Mouse (Mus musculus) yolk sac, embryonic 10.5 days (tissue): Measurements from ENCODE around the gene Lonp2.
A peak's percentile ranks its signal among the peaks of the same experiment; 100 is the strongest.

Experiments
- DNase-seq: peaks from one replicate; pipeline ENCODE4 v3.0.0-alpha.2; 2017; ENCODE audit warnings: low spot score

Lonp2 gene

GRCm38 (mm10) chr8:86749842-86750241, 126.0 kb downstream of the Lonp2 start:
- DNase-seq = no peak

- DNase-seq = peak; percentile 27
Observed at GRCm38 (mm10) chr8:86756948-86757733, 133.3 kb downstream of the Lonp2 start.

- DNase-seq = no peak
Observed at GRCm38 (mm10) chr8:86758651-86759050, 134.8 kb downstream of the Lonp2 start.

- DNase-seq = no peak
Observed at GRCm38 (mm10) chr8:86759090-86759491, 135.2 kb downstream of the Lonp2 start.

- DNase-seq = no peak
Observed at GRCm38 (mm10) chr8:86760746-86761145, 136.9 kb downstream of the Lonp2 start.

GRCm38 (mm10) chr8:86762806-86763205, 139.0 kb downstream of the Lonp2 start:
- DNase-seq = no peak

- no peak for DNase-seq
Observed at GRCm38 (mm10) chr8:86765155-86765554, 141.3 kb downstream of the Lonp2 start.

GRCm38 (mm10) chr8:86765669-86766068, 141.8 kb downstream of the Lonp2 start:
- no peak for DNase-seq

- peak; percentile 59 for DNase-seq
Observed at GRCm38 (mm10) chr8:86766548-86767211, 142.8 kb downstream of the Lonp2 start.

GRCm38 (mm10) chr8:86768499-86768898, 144.7 kb downstream of the Lonp2 start:
- no peak for DNase-seq

- DNase-seq = no peak
Observed at GRCm38 (mm10) chr8:86769945-86770715, 146.3 kb downstream of the Lonp2 start.
